Mouse (Mus musculus) ovary, postnatal 36 days (tissue): ENCODE measurements around the gene Dlg5.

Source experiments
- DNase-seq: peaks from one replicate; pipeline ENCODE4 v3.0.0; 2022; ENCODE audit warnings: low spot score, mixed read lengths

Dlg5 gene

DNA sequence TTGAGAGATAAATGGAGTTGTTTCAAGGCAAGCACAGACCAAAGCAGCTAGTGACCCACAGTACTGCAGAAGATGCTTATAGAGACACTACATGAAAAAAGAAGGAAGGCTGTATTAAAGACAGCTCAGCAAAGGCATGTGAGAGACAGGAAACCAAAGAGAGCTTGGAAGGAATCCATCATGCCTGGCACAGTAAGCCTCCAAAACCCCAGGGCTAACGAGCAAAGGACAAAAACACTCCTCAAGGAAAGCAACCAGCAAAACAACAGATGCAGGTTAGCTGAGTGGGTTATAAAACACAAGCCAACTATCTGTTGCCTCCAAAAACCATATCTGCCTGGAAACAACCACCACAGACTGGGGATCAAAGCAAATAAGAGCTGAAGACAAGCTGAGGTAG, 121.5 kb downstream of the Dlg5 start:
- DNase-seq, result no peak

DNA sequence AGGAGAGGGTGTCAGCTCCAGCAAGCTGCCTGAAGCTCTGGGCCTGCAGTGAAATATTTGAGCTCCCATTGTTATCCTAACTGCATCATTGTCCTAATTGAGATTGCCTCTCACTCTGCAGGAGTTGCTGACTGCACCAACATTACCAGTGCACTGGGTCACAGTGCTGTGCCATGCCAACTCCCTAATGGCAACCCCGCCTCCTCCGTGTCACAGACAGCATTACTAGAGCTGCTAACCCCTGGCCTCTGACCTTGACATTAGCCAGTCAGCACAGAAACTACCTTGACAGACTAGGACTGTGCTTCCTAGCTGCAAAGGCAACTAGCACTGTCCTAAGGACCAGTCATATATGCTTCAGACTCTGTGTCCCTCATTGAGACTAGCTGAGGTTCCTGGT, 139.0 kb downstream of the Dlg5 start:
- no peak for DNase-seq

DNA sequence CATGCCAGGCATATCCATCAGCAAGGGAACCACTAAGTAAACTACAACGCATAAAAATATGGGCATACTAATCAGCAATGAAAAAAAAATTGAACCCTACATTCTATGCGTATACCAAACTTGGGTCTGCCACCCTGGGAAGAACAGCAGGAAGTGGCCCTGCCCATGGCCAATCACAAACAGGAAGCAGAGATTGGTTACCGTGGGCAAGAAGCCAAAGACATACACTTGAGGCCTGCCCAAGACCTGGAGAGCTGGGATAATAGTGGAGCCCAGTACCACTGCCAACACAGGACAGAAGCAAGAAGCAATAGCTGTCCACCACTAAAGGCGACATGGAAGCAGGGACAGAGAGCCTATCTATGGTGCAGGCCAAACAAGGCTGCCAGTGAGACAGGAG, 146.9 kb downstream of the Dlg5 start:
- DNase-seq, result no peak

DNA sequence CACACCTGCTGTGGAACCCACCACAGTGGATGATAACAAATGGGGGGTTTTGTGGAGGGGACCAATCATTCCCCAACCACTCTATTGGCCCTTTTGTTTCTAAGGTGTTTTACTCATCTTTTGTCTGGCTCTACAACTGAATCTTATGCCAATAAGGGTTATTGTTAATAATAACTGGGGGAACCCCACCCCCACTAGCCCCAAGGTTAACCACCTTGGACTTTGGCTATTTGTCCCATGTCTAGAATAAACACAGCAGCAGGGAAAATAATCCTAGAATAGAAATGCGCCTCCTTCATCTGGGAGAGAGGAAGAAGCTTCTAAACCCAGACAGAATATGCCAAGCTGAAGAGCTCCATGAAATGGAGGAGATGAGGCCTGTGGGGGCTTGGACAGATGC, 151.1 kb downstream of the Dlg5 start:
- no peak for DNase-seq

DNA sequence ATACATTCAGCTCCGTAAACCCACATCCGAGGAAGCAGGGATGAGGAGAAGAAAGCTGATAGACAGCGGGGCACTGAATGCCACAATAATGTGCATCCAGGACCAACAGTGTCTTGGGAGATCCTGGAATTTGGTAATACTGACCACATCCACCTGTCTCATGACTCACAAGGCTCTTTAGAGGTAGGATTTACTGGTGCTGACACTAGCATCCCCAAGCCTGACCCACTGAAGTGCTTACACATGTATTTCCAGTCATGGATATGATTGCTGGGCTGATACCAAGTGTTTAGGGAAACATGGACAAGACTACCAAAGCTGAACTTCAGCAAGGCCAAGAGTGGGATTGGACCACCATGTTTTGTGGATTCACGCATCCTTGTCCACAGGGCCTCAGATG, 152.5 kb downstream of the Dlg5 start:
- DNase-seq, result no peak

DNA sequence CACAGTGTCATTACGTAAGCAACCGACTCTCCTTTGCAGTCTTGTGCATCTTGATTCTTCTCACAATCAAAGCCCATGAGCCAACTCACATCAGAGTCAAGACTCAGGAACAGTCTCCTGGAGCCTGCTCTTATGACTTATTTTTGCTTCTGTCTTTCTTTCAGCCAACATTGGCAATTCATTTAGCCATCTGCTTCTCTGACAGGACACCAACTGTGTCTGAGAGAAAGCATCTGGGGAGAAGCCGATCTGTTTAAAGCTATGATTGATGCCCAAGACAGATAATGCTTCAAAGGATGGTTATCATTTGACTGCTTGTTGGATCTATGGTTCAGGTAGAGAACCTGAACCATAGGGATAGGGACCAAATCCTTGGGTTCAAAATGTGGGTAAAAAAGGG, 153.3 kb downstream of the Dlg5 start:
- no peak for DNase-seq

DNA sequence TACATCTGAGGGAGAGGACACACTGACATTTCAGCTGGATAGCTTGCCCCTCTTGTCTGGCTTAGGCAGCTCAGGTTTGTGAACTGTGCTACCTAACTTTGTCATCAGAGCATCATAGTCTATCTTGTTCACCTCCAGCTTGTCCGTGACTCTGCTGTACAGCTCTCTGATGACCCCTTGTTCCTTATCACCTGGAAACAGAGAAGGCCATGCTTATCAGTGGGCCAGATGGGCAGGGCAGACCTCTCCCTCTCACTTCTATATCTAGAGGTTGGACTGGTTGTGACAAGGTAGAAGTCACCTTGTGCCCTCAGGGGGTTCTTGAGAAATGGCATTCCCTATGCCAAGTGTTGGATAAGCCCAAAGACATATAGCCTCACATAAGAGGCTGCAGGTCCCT, 154.9 kb downstream of the Dlg5 start:
- no peak for DNase-seq

DNA sequence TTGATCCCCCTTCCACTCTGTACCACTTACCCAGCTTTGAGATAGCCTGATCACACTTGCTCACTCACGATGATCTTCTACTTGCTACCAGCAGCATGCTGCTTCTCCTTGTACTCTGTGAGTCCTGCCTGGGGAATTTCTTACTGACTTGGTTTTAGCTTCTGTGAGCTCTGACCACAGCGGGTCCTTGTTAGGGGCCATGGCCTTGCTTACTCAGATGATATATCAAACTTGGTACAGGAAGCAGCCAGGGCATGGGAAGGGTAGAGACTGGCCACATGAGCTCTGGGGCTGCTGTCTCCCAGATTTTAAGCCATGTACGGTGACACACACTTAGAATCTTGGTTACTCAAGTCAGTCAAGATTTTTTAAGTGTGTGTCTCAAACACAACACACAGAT, 156.5 kb downstream of the Dlg5 start:
- no peak for DNase-seq

DNA sequence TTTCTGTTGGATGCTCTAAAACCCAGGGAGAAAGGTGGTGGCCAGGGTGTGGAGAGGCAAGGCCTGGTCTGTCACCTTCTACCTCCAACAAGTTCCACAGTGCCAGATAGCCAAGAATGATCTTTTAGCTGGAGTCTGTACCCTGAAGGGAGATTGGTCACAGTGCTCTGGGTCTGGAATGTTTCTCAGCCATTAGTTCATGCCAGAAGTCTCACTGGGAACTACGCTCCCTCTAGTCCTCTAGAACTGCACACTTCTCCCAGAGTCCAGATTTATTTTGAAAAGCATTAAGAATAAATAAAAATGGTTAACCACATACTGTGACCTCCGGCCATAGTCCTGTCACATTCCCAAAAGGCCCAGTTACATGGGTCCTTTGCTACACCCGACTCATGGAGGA, 158.3 kb downstream of the Dlg5 start:
- DNase-seq, result no peak

DNA sequence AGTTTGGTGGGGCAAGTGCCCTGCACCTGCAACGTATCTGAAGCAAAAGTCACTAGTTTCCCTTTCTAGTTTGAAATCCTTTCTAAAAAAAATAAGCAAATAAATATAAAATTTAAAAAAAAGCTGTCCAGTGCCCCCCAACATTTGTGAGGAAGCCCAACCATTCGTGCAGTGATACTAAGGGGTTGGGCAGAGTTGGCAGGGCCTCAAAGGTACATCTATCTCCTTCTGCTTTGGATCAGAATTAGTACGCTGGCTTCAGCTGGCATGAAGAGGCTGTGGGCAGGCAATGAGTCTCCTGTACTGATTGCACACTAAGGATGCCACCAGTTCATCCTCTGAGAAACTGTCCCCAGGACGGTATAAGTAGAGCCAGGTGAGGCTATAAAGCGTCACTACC, 159.2 kb downstream of the Dlg5 start:
- no peak for DNase-seq
